Mouse (Mus musculus): ENCODE measurements around the gene Zbtb11. TPM values are rescaled to one million over a fixed set of nuclear protein-coding genes. Genes with fewer than 3 reads are reported as not detected.
"Not testable (repeated sequence)": the region's sequence is repeated elsewhere in the genome, so short reads cannot be mapped to it uniquely, and the experiment has no call there.

Gene Zbtb11
- polyA plus RNA-seq, 1 experiment from 2014 or later, result 10.3 TPM

DNA sequence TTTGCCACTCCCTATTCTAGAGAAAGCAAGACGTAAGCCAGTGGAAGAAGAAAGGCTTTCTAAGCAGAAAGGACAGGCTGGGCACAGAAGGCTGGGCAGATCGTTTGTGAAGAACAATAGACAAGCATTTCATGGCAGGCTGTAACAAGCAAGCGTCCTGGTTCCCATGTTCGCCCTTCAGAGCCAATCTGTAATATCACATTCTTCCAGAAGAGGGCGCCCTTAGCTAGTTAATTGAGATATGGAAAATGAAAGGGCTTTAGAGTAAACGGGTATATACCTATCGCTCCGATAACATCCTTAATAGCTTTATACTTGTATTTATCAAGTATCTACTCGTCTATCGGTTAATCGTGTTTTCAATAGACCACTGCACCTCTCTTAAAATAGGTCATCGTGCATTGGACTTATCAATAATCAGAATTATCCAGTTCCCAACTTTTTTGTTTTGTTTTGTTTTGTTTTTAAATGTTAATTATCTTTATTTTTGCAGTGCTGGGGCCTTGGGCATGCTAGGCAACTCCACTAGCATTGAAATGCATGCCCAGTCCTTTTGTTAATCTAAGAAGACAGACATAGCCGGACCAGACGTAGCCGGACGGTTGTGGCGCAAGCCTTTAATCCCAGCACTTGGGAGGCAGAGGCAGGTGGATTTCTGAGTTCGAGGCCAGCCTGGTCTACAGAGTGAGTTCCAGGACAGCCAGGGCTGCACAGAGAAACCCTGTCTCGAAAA, 22.6 kb upstream of the Zbtb11 start:
- Histone ChIP-seq H3K27me3 (no peaks in the 10 kb centered on the region), H3K4me1 (replicated peaks) (no peaks in the 10 kb centered on the region), H3K36me3 (no peaks in the 10 kb centered on the region), H3K4me2 (peak overlapping the region; percentile 42; the same call in 1 of the 2 replicates), H3K9ac (no peak overlapping the region), H3K4me3 (peak overlapping the region; percentile 22; the same call in 1 of the 2 replicates), H3K27ac (no peak overlapping the region), H3K9me3 (replicated peaks) (no peaks in the 10 kb centered on the region)
- 41% methylated on average over 19 of the region's 19 CpGs for WGBS
- ATAC-seq (replicated peaks; ENCODE audit: insufficient number of reproducible peaks, insufficient read depth, low FRiP score, low read depth), result no peak

GRCm38 (mm10) chr16:55951679-55952327, 21.9 kb upstream of the Zbtb11 start:
- Histone ChIP-seq H3K27me3 (no peaks in the 10 kb centered on the region), H3K9me3 (replicated peaks) (no peaks in the 10 kb centered on the region), H3K4me3 (no peak overlapping the region), H3K36me3 (no peaks in the 10 kb centered on the region), H3K9ac (no peak overlapping the region), H3K4me2 (no peak overlapping the region), H3K4me1 (replicated peaks) (no peaks in the 10 kb centered on the region), H3K27ac (no peak overlapping the region)
- WGBS, result 63% methylated on average over 7 of the region's 7 CpGs
- ATAC-seq (replicated peaks; ENCODE audit: insufficient number of reproducible peaks, insufficient read depth, low FRiP score, low read depth), result 0 out of 2 replicates have a peak, but pooled peaks have one; percentile 35

DNA sequence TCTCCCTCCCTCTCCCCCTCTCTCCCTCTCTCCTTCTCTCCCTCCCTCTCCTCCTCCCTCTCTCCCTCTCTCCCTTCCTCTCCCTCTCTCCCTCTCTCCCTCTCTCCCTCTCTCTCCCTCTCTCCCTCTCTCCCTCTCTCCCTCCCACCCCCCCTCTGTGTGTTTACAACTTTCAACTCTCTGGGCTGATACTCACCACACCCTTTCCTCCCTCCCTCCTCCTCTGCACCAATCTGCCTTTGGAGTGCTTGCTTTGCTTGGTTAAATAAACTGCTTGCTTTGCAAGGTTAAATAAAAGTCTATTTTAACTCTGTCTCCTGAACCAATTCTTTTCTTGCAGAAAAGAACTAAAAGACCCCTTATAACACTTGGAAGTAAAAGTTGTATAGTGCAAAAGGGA, 20.9 kb upstream of the Zbtb11 start:
- H3K9ac ChIP-seq, result no peak overlapping the region
- H3K27me3 ChIP-seq, result no peaks in the 10 kb centered on the region
- ATAC-seq (replicated peaks; ENCODE audit: insufficient number of reproducible peaks, insufficient read depth, low FRiP score, low read depth), result no peak
- no peak overlapping the region for H3K4me2 ChIP-seq
- no peaks in the 10 kb centered on the region for H3K36me3 ChIP-seq
- no peak overlapping the region for H3K27ac ChIP-seq
- no peaks in the 10 kb centered on the region for H3K9me3 ChIP-seq (replicated peaks)
- H3K4me3 ChIP-seq, result no peak overlapping the region
- no peaks in the 10 kb centered on the region for H3K4me1 ChIP-seq (replicated peaks)

GRCm38 (mm10) chr16:55954196-55954595, 19.5 kb upstream of the Zbtb11 start:
- H3K4me1 ChIP-seq (replicated peaks); H3K9ac ChIP-seq; H3K9me3 ChIP-seq (replicated peaks); H3K4me2 ChIP-seq; ATAC-seq (replicated peaks; ENCODE audit: insufficient number of reproducible peaks, insufficient read depth, low FRiP score, low read depth); H3K27ac ChIP-seq; H3K4me3 ChIP-seq; H3K27me3 ChIP-seq; H3K36me3 ChIP-seq: not testable (repeated sequence)
- 84% methylated on average over 9 of the region's 9 CpGs for WGBS

DNA sequence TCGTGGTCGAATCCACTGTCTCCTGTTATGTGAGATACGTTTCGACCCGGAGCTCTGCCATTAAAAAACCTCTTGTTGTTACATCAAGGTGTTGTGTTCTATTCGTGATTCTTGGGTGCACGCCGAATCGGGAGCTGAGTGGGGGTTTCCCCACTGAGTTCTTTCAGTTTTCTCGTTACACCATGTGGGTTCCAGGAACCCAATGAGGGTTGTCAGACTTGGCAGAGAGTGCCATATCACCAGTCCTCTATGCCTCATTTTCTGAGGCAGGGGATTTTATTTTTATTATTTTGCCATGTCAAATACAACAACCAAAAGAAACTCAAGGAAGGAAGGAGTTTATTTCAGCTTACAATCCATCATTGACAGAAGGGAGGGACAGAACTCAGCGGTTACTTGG, 10.6 kb upstream of the Zbtb11 start:
- not testable (repeated sequence) for H3K27ac ChIP-seq; H3K27me3 ChIP-seq; H3K4me1 ChIP-seq (replicated peaks); H3K9ac ChIP-seq; ATAC-seq (replicated peaks; ENCODE audit: insufficient number of reproducible peaks, insufficient read depth, low FRiP score, low read depth); H3K36me3 ChIP-seq; H3K4me3 ChIP-seq; H3K9me3 ChIP-seq (replicated peaks); H3K4me2 ChIP-seq
- WGBS, result 89% methylated on average over 6 of the region's 11 CpGs

DNA sequence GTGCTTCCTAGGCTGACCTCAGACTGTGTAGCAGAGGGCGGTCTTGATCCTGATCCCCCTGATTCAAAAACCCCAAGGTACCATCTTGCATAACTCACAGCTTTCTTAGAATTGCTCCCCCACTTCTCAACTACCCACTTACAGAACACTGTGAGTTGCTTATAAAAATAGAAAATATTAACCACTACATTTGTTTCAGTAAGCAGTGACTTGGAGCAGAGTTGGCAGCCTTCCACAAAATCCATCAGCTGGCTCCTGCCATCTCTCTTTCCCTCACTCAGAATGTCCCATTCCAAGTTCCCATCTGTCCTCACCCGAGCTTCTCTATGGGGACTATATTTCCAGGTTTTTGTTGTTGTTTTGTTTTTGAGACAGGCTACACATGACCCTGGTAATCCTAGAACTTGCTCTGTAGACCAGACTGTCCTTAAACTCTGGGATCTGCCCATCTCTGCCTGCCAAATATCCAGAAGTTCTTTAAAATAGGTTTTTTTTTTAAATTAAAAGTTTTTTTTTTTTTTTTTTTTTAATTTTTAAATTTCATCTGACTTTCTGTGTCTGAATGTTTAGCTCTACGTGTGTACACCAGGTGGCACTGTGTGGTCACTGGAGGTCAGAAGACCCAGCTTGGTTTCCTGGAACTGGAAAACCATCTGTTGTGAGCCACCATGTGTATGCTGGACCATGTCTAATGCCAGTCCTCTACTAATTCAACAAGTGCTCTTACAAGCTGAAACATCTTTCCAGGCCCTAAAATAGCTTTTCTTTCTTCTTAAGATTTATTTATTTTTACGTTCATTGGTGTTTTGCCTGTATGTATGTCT, 9.3 kb upstream of the Zbtb11 start:
- WGBS, result 52% methylated on average over 4 of the region's 4 CpGs
- Histone ChIP-seq H3K27ac (no peak overlapping the region), H3K4me3 (no peak overlapping the region), H3K9ac (no peak overlapping the region), H3K4me2 (no peak overlapping the region), H3K27me3 (no peaks in the 10 kb centered on the region), H3K4me1 (replicated peaks) (peaks cover 12% of the 10 kb centered on the region), H3K9me3 (replicated peaks) (no peaks in the 10 kb centered on the region), H3K36me3 (peaks cover 10% of the 10 kb centered on the region)
- ATAC-seq (replicated peaks; ENCODE audit: insufficient number of reproducible peaks, insufficient read depth, low FRiP score, low read depth), result no peak

- WGBS, result under 1% methylated on average over 42 of the region's 42 CpGs
- Histone ChIP-seq H3K4me3 (peak within 1 kb of the TSS; percentile 80), H3K27ac (peak within 1 kb of the TSS; percentile 88), H3K9me3 (replicated peaks) (no peaks in the 10 kb centered on the region), H3K4me1 (replicated peaks) (peaks cover 17% of the 10 kb centered on the region), H3K9ac (peak within 1 kb of the TSS; percentile 89), H3K4me2 (peak within 1 kb of the TSS; percentile 73), H3K36me3 (peaks cover 30% of the 10 kb centered on the region), H3K27me3 (no peaks in the 10 kb centered on the region)
- ATAC-seq (replicated peaks; ENCODE audit: insufficient number of reproducible peaks, insufficient read depth, low FRiP score, low read depth), result peak; percentile 94
Observed at GRCm38 (mm10) chr16:55966212-55966871, 7.3 kb upstream of the Zbtb11 start, which contains the start of gene Rpl24. Gene Rpl24, plus strand, starts transcription at chr16:55966275.

DNA sequence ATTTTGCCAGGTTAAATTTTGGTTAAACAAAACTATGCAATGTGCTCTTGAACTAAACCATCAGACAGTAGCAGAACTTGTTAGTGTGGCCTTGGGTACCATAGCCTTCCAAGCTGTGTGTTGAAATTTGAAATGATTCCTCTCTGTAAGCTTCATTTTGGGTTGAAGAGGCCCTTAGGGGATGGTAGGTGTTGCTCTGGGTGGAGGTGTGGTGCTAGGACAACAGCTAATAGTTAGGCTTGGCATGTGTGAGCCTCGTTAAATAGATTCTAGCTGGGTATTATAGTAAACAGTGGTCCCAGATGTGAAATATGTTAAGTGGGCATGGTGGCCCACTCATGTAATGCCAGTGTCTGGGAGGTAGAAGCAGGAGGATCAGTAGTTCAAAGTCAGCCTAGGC, 6.5 kb upstream of the Zbtb11 start:
- Histone ChIP-seq H3K27me3 (no peaks in the 10 kb centered on the region), H3K9me3 (replicated peaks) (no peaks in the 10 kb centered on the region), H3K9ac (peak overlapping the region; percentile 89), H3K4me1 (replicated peaks) (peaks cover 19% of the 10 kb centered on the region), H3K27ac (peak overlapping the region; percentile 88; the same call in 1 of the 2 replicates), H3K4me3 (peak overlapping the region; percentile 80), H3K4me2 (peak overlapping the region; percentile 73), H3K36me3 (peaks cover 37% of the 10 kb centered on the region)
- 29% methylated on average over 1 of the region's 1 CpGs for WGBS
- no peak for ATAC-seq (replicated peaks; ENCODE audit: insufficient number of reproducible peaks, insufficient read depth, low FRiP score, low read depth)

DNA sequence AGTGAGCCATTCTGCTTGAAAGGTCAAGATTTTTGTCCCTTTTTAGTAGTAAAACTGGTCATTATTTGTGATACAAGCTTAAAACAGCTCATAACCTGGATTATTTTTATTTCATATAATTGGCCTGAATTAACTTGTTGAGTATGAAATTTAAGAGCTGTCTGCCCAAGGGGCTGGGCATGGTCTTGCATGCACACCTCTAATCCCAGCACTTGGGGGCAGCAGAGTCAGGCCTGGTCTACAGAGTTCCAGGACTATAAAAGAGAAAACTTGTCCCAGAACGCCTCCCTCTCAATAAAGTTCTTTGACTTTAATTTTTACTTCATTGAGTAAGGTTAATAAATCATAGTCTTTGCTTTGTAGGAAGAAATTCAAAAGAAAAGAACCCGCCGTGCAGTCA, 4.5 kb upstream of the Zbtb11 start:
- H3K27me3 ChIP-seq, result no peaks in the 10 kb centered on the region
- no peak overlapping the region for H3K27ac ChIP-seq
- WGBS, result 82% methylated on average over 3 of the region's 3 CpGs
- ATAC-seq (replicated peaks; ENCODE audit: insufficient number of reproducible peaks, insufficient read depth, low FRiP score, low read depth), result no peak
- no peaks in the 10 kb centered on the region for H3K9me3 ChIP-seq (replicated peaks)
- peaks cover 26% of the 10 kb centered on the region for H3K4me1 ChIP-seq (replicated peaks)
- no peak overlapping the region for H3K9ac ChIP-seq
- no peak overlapping the region for H3K4me2 ChIP-seq
- H3K36me3 ChIP-seq, result peaks cover 37% of the 10 kb centered on the region
- H3K4me3 ChIP-seq, result no peak overlapping the region

DNA sequence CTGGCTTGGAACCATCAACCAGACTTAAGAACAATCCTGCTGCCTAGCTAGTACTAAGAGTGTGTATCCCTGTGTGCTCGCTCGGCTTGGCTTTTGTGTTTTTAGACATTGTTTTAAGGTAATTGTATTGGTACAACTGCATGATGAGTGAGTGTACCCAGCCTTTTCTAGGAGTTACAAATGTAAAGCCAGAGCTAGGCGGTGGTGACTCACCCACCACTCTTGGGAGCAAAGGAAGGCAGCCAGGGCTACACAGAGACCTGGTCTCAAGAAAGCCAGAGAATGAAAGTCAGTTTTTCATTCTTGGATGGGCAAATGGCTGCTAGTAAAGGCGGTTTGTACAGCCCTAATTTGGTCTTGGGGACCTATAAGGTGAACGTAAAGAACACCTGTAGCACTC, 3.3 kb upstream of the Zbtb11 start:
- H3K27ac ChIP-seq, result no peak overlapping the region
- H3K4me1 ChIP-seq (replicated peaks), result peaks cover 31% of the 10 kb centered on the region
- no peak overlapping the region for H3K9ac ChIP-seq
- no peaks in the 10 kb centered on the region for H3K9me3 ChIP-seq (replicated peaks)
- no peaks in the 10 kb centered on the region for H3K27me3 ChIP-seq
- H3K36me3 ChIP-seq, result peaks cover 37% of the 10 kb centered on the region
- H3K4me3 ChIP-seq, result no peak overlapping the region
- H3K4me2 ChIP-seq, result no peak overlapping the region
- no peak for ATAC-seq (replicated peaks; ENCODE audit: insufficient number of reproducible peaks, insufficient read depth, low FRiP score, low read depth)
- WGBS, result 92% methylated on average over 5 of the region's 5 CpGs

Measured in heart, embryonic 15.5 days (tissue).